Mouse (Mus musculus) liver, embryonic 12.5 days (tissue): ENCODE measurements around the gene Hook2. TPM values are rescaled to one million over a fixed set of nuclear protein-coding genes. Genes with fewer than 3 reads are reported as not detected.

ENCODE experiments used
- ATAC-seq: fragments of 200-750 bp; cut with Nextera tagmentation; 2 replicates; pipeline ENCODE4 v1.8.0; 2017; ENCODE audit warnings: moderate number of reproducible peaks, mild to moderate bottlenecking, moderate library complexity
- H3K27ac ChIP-seq: fragments of 300-500 bp; sonication (generic); 2 replicates; pipeline ENCODE4 v1.5.1; 2016; ENCODE audit warnings: mild to moderate bottlenecking
- H3K27me3 ChIP-seq: fragments of 300-500 bp; sonication (generic); replicated peaks from 2 replicates; pipeline ENCODE4 v1.6.1; 2016; ENCODE audit warnings: mild to moderate bottlenecking, moderate library complexity
- H3K36me3 ChIP-seq: fragments of 300-500 bp; sonication (generic); 2 replicates; pipeline ENCODE4 v1.6.1; 2016; ENCODE audit warnings: mild to moderate bottlenecking, moderate library complexity
- H3K4me1 ChIP-seq: fragments of 300-500 bp; sonication (generic); 2 replicates; pipeline ENCODE4 v1.6.1; 2016
- H3K4me2 ChIP-seq: fragments of 300-500 bp; sonication (generic); 2 replicates; pipeline ENCODE4 v1.6.1; 2016; ENCODE audit warnings: mild to moderate bottlenecking, moderate library complexity
- H3K4me3 ChIP-seq: fragments of 300-500 bp; sonication (generic); 2 replicates; pipeline ENCODE4 v1.5.1; 2016; ENCODE audit warnings: mild to moderate bottlenecking, moderate library complexity
- H3K9ac ChIP-seq: fragments of 300-500 bp; sonication (generic); 2 replicates; pipeline ENCODE4 v1.6.1; 2016; ENCODE audit warnings: mild to moderate bottlenecking, moderate library complexity
- H3K9me3 ChIP-seq: fragments of 300-500 bp; sonication (generic); replicated peaks from 2 replicates; pipeline ENCODE4 v1.6.1; 2016; ENCODE audit warnings: mild to moderate bottlenecking, moderate library complexity
- WGBS: fragments of 180-500 bp; shearing (Covaris S2); methylation state at CpG from one replicate; pipeline ENCODE4 v1.1.7; 2016; ENCODE audit not compliant: insufficient replicate concordance; 5-methylcytosine and 5-hydroxymethylcytosine counted together
- polyA plus RNA-seq: library from polyadenylated mRNA; unstranded; fragments of >200 nt; fragmentation: Nextera tagmentation; extraction: Ambion mirVana; gene quantifications from 2 replicates; pipeline ENCODE4 v1.2.1, GENCODE M21; 2016

The Hook2 gene
- polyA plus RNA-seq = 10.8 and 10.9 TPM in 2 replicates

- Histone ChIP-seq H3K27me3 (peaks cover 8% of the 10 kb centered on the region; the same call in 1 of the 2 replicates), H3K9ac (peak within 1 kb of the TSS; percentile 77), H3K4me3 (peak within 1 kb of the TSS; percentile 68), H3K9me3 (no peaks in the 10 kb centered on the region), H3K4me1 (peaks cover 54% of the 10 kb centered on the region), H3K36me3 (peaks cover 1% of the 10 kb centered on the region; the same call in 1 of the 2 replicates), H3K27ac (peak within 1 kb of the TSS; percentile 88), H3K4me2 (peak within 1 kb of the TSS; percentile 93)
- WGBS = under 1% methylated on average over 28 of the region's 28 CpGs
- ATAC-seq = peak; percentile 83
Observed at GRCm38 (mm10) chr8:84990349-84990748, at the start of gene Hook2. Gene Hook2 (plus strand): TSS chr8:84990603.

GRCm38 (mm10) chr8:84943699-84944098 lies 46.7 kb upstream of the Hook2 start:
- Histone ChIP-seq H3K27ac (no peak overlapping the region), H3K27me3 (peaks cover 96% of the 10 kb centered on the region), H3K4me2 (no peak overlapping the region), H3K4me1 (peaks cover 29% of the 10 kb centered on the region), H3K4me3 (no peak overlapping the region), H3K36me3 (no peaks in the 10 kb centered on the region), H3K9me3 (no peaks in the 10 kb centered on the region), H3K9ac (no peak overlapping the region)
- WGBS = 17% methylated on average over 4 of the region's 4 CpGs
- ATAC-seq = no peak

GRCm38 (mm10) chr8:84944478-84945160 lies 45.8 kb upstream of the Hook2 start:
- Histone ChIP-seq H3K27ac (no peak overlapping the region), H3K27me3 (peaks cover 95% of the 10 kb centered on the region), H3K4me3 (peak overlapping the region; percentile 7), H3K4me1 (peaks cover 29% of the 10 kb centered on the region), H3K36me3 (no peaks in the 10 kb centered on the region), H3K9ac (no peak overlapping the region), H3K4me2 (peak overlapping the region; percentile 43), H3K9me3 (no peaks in the 10 kb centered on the region)
- WGBS = 4% methylated on average over 26 of the region's 26 CpGs
- peak; percentile 85 for ATAC-seq

- no peaks in the 10 kb centered on the region for H3K36me3 ChIP-seq
- peak; percentile 16; the same call in 1 of the 2 replicates for ATAC-seq
- peaks cover 95% of the 10 kb centered on the region for H3K27me3 ChIP-seq
- peak overlapping the region; percentile 67; the same call in 1 of the 2 replicates for H3K4me2 ChIP-seq
- peak overlapping the region; percentile 44; the same call in 1 of the 2 replicates for H3K4me3 ChIP-seq
- H3K9me3 ChIP-seq = no peaks in the 10 kb centered on the region
- 10% methylated on average over 11 of the region's 11 CpGs for WGBS
- no peak overlapping the region for H3K27ac ChIP-seq
- H3K4me1 ChIP-seq = peaks cover 32% of the 10 kb centered on the region
- H3K9ac ChIP-seq = no peak overlapping the region
Observed at GRCm38 (mm10) chr8:84945235-84945632, 45.2 kb upstream of the Hook2 start.

GRCm38 (mm10) chr8:84945633-84946527 lies 44.5 kb upstream of the Hook2 start:
- Histone ChIP-seq H3K9me3 (no peaks in the 10 kb centered on the region), H3K4me3 (peak overlapping the region; percentile 44), H3K36me3 (no peaks in the 10 kb centered on the region), H3K27ac (no peak overlapping the region), H3K27me3 (peaks cover 95% of the 10 kb centered on the region), H3K4me1 (peaks cover 32% of the 10 kb centered on the region), H3K9ac (no peak overlapping the region), H3K4me2 (peak overlapping the region; percentile 67)
- peak; percentile 9; the same call in 1 of the 2 replicates for ATAC-seq
- under 1% methylated on average over 54 of the region's 67 CpGs for WGBS

- no peak for ATAC-seq
- 12% methylated on average over 17 of the region's 17 CpGs for WGBS
- Histone ChIP-seq H3K36me3 (no peaks in the 10 kb centered on the region), H3K4me1 (peaks cover 32% of the 10 kb centered on the region), H3K4me3 (peak within 1 kb of the TSS; percentile 44), H3K27me3 (peaks cover 94% of the 10 kb centered on the region), H3K9ac (no peak within 1 kb of the TSS), H3K27ac (no peak within 1 kb of the TSS), H3K9me3 (no peaks in the 10 kb centered on the region), H3K4me2 (peak within 1 kb of the TSS; percentile 67)
Observed at GRCm38 (mm10) chr8:84946528-84947240, 43.7 kb upstream of the Hook2 start, which contains the start of gene Rtbdn. Gene Rtbdn (plus strand): TSS chr8:84946991.

- no peak for ATAC-seq
- H3K36me3 ChIP-seq = no peaks in the 10 kb centered on the region
- no peak overlapping the region for H3K4me2 ChIP-seq
- 10% methylated on average over 9 of the region's 9 CpGs for WGBS
- H3K27me3 ChIP-seq = peaks cover 94% of the 10 kb centered on the region
- H3K9ac ChIP-seq = no peak overlapping the region
- H3K4me3 ChIP-seq = no peak overlapping the region
- no peaks in the 10 kb centered on the region for H3K9me3 ChIP-seq
- H3K27ac ChIP-seq = no peak overlapping the region
- H3K4me1 ChIP-seq = peaks cover 32% of the 10 kb centered on the region
Observed at GRCm38 (mm10) chr8:84947241-84947545, 43.2 kb upstream of the Hook2 start.

- Histone ChIP-seq H3K4me2 (no peak overlapping the region), H3K4me3 (no peak overlapping the region), H3K36me3 (no peaks in the 10 kb centered on the region), H3K9me3 (no peaks in the 10 kb centered on the region), H3K4me1 (peaks cover 32% of the 10 kb centered on the region), H3K9ac (no peak overlapping the region), H3K27ac (no peak overlapping the region), H3K27me3 (peaks cover 88% of the 10 kb centered on the region)
- no peak for ATAC-seq
- 16% methylated on average over 12 of the region's 12 CpGs for WGBS
Observed at GRCm38 (mm10) chr8:84949753-84950152, 40.6 kb upstream of the Hook2 start.

GRCm38 (mm10) chr8:84952612-84953255 lies 37.7 kb upstream of the Hook2 start:
- ATAC-seq = peak; percentile 66
- H3K36me3 ChIP-seq = peaks cover 22% of the 10 kb centered on the region
- H3K9ac ChIP-seq = no peak overlapping the region
- peak overlapping the region; percentile 38 for H3K4me2 ChIP-seq
- H3K27me3 ChIP-seq = peaks cover 60% of the 10 kb centered on the region
- H3K4me1 ChIP-seq = peaks cover 12% of the 10 kb centered on the region
- H3K9me3 ChIP-seq = no peaks in the 10 kb centered on the region
- H3K27ac ChIP-seq = no peak overlapping the region
- 6% methylated on average over 18 of the region's 18 CpGs for WGBS
- H3K4me3 ChIP-seq = 0 out of 2 replicates have a peak overlapping the region, but pooled peaks have one; percentile 1

GRCm38 (mm10) chr8:84956768-84957167 lies 33.6 kb upstream of the Hook2 start:
- peaks cover 21% of the 10 kb centered on the region for H3K27me3 ChIP-seq
- H3K36me3 ChIP-seq = peaks cover 62% of the 10 kb centered on the region
- ATAC-seq = no peak
- peaks cover 9% of the 10 kb centered on the region for H3K4me1 ChIP-seq
- H3K27ac ChIP-seq = no peak overlapping the region
- H3K9ac ChIP-seq = no peak overlapping the region
- no peak overlapping the region for H3K4me3 ChIP-seq
- H3K9me3 ChIP-seq = no peaks in the 10 kb centered on the region
- no peak overlapping the region for H3K4me2 ChIP-seq
- WGBS = 45% methylated on average over 2 of the region's 2 CpGs

GRCm38 (mm10) chr8:84959811-84960210 lies 30.6 kb upstream of the Hook2 start:
- H3K36me3 ChIP-seq = peaks cover 86% of the 10 kb centered on the region
- WGBS = 85% methylated on average over 7 of the region's 7 CpGs

More at GRCm38 (mm10) chr8:84959811-84960210, 30.6 kb upstream of the Hook2 start:
- Histone ChIP-seq H3K9me3 (no peaks in the 10 kb centered on the region), H3K9ac (no peak overlapping the region), H3K4me1 (peaks cover 11% of the 10 kb centered on the region), H3K27ac (no peak overlapping the region), H3K4me2 (no peak overlapping the region), H3K4me3 (no peak overlapping the region), H3K27me3 (no peaks in the 10 kb centered on the region; the same call in 1 of the 2 replicates)
- no peak for ATAC-seq
